Mouse (Mus musculus) T-helper 1 cell (primary cell): Measurements from ENCODE around the gene Whrn.

Source experiments
- in situ Hi-C: fragments of 300-600 bp; cut with MboI, MseI; formaldehyde crosslinking; loops from one replicate; pipeline ENCODE4 v1.15.1; 2025; ENCODE audit warnings: high pct_unique_total_duplicates

The Whrn gene

DNA sequence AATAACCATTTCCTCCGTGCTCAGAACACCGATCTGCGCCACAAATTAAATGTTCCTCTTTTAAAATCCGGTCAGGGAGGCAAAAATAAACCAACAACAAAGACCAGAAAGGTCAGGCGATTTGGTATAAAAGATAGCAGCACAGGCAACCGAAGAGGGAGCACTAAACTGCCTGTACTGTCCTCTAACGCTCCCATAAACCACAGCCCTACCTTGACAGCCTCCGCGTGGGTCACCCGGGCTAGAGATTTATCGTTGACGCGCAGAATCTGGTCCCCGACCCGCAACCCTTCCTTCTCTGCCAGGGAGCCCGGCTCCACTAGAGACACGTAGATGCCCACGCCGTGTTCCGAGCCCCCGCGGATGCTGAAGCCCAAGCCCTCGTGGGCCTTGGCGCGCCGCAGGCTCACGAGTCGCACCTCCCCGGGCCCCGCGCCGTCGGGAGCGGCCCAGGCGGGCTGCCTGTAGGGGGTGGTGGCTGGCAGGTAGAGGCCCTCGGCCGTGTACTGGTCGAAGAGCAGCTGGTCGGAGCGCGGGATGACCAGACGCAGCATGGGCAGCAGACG is 1.3 kb downstream of the Whrn start:
- in situ Hi-C loops, result no loop called here

DNA sequence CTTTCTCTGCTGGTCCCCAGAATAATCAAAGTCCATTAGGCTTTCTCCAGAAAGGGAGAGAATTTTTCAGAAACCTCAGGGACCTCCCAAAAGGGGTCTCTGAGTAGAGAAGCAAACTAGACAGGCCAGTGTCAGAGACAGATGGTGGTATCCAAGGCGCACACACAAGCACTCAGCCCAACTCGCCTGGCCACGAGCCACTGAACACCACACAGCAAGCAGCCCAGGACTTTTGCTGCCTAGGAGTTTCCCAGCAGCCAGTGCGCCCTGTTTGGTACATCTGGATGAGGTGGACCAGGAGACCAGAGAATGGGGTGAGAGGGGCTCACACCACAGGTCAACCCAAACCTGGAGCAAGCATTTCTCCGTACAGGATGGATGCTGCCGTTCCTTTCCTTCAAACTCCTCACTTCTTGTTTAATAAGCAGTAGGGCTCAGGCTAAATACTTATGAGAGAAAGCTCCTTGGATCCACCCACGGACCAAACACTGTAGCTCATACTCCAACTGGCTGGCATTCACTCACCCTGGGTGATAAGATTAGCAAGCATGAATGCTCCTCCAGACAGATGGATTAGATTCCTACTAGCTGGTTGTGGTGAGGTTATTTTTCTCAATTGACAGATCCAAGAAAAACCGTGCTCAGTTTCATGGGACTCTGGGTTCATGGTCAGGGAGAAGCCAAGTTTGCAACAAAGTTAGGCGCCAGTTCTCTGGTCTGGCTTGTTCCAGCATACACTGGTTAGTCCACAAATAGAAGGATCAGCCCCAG is 2.3 kb downstream of the Whrn start:
- in situ Hi-C loops, result no loop called here

- in situ Hi-C loops, result no loop called here
Observed at GRCm38 (mm10) chr4:63491521-63491920, 4.3 kb downstream of the Whrn start.

DNA sequence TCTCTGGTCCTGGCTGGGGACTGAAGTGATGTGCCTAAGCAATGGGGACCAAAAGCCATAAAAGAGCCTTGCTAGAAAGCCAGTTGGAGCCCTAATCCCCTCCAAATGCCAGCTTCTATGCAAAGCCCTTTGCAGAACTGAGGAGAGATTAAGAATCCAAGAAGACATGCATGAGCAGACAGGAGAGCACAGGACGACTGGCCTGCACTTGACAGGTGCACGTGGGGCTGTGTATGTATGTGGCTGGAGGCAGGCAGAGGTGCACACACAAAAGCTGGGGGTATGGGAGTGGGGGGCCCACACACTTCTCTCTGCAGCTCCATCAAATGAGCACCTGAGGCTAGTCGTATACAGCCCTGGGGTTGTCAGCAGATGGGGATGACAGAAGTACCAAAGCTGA is 5.6 kb downstream of the Whrn start:
- in situ Hi-C loops, result no loop called here

GRCm38 (mm10) chr4:63489676-63490075 is 6.1 kb downstream of the Whrn start:
- in situ Hi-C loops, result loop anchor here (10.0 kb wide), 1 partner anchor 75 kb away; no protein-coding TSS in a partner anchor

DNA sequence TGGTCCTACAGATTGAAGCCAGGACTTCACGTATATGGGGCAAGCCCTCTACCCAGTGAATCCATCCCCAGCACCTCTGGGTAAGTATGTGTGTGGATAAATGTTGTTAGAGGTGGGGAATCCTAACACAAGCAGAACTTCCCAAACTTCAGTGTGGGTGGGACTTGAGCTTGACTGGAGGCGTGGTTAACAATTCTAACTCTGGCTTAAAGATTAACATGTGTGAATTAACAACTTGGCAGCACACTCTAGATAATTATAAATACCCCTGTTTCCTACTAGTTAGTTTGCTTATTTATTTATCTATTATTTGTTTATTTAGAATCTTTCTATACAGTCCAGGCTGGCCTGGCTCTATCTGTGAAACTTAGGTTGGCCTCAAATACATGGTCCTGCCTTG is 7.9 kb downstream of the Whrn start:
- in situ Hi-C loops, result loop anchor here (10.0 kb wide), 1 partner anchor 73 kb away; no protein-coding TSS in a partner anchor

GRCm38 (mm10) chr4:63487256-63487655 is 8.5 kb downstream of the Whrn start:
- in situ Hi-C loops, result loop anchor here (10.0 kb wide), 1 partner anchor 72 kb away; no protein-coding TSS in a partner anchor

DNA sequence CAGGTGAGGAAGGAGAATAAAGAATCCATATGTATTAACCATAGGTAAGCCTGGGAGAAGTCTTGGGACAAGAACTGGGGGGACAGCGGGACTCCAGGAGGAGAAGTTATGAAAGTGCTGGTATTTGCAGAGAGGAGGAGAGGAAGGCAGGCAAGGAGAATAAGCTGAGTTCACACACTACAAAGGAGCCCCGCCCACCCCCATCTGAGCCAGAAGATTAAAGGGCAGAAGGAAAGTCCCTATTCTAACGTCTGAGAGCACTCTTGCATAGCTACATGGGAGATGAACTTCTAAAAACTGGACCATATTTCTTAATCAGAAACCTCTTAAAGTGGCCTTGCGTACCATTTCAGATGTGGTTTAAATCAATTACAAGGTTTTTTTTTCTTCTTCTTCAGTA is 9.3 kb downstream of the Whrn start:
- in situ Hi-C loops, result loop anchor here (10.0 kb wide), 1 partner anchor 72 kb away; no protein-coding TSS in a partner anchor

DNA sequence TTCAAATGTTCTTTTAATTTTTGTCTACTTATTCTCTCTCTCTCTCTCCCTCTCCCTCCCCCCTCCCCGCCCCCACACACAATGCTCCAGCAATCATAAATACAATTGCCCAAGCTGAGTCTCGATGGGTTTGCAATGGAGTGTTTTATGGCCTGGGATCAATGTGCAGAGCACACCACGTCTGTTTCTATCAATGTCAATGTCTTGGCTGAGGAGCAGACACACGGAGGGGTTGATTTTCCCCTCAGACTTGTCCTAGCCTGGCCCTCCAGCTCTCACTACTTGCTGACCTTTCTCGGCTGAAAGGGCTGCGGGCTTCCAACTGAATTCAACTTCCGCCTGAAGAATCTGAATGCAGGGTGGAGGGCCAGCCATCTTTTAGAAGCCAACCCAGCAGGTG is 12.1 kb downstream of the Whrn start:
- in situ Hi-C loops, result loop anchor here (10.0 kb wide), 1 partner anchor 69 kb away; no protein-coding TSS in a partner anchor

DNA sequence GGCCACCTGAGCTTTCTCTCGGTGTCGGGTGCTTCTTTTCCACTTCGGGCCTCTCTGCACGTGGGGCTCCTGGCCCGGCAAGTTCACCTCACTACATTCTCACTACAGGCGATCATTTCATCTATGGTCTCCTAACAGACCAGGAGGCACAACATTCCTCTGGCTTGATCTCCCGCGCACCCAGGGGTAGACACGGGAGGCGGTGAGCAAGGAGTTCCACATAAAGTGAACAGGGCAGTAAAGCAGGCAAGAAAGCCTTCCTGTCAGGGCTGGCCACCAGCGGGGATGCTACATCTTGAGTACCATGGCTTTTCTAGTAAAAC is 15.0 kb downstream of the Whrn start:
- in situ Hi-C loops, result loop anchor here (10.0 kb wide), 1 partner anchor 66 kb away; no protein-coding TSS in a partner anchor

DNA sequence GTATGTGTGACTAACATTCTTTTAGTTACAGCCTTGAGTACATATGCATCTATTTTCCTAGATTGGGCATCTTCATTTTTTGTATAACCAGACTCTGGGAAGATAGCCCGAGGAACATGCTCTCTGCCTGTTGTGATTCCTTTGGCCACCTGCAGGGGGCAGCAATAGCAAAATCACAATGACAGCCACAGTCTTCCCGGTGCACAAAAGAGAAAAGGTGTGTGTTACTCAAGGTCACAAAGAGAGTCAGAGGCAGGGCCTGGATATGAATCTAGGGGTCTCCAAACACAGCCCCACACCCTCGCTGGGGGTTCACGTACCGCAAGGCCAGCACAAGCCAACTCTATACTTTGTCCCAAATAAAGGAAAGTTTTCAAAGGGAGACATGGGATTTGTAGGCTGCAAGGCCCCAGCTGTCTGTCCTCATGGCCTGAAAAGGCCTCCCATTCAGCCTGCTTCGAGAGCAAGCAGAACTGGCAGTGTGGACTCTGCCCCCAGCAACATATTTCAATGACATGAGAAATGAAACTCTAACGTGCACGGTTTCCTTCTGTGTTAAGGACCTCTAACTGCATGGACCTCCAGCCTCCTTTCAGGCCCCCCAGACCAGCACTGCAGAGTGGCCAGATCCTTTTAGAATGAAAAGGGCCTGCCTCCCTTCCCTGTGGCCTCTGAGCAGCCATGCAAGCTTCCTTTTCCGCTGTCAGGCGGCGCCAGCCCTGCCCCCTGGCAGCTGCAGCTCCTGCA is 15.5 kb downstream of the Whrn start:
- in situ Hi-C loops, result loop anchor here (10.0 kb wide), 1 partner anchor 65 kb away; no protein-coding TSS in a partner anchor

GRCm38 (mm10) chr4:63478036-63478435 is 17.8 kb downstream of the Whrn start:
- in situ Hi-C loops, result no loop called here

GRCm38 (mm10) chr4:63476891-63477290 is 18.9 kb downstream of the Whrn start:
- in situ Hi-C loops, result no loop called here

DNA sequence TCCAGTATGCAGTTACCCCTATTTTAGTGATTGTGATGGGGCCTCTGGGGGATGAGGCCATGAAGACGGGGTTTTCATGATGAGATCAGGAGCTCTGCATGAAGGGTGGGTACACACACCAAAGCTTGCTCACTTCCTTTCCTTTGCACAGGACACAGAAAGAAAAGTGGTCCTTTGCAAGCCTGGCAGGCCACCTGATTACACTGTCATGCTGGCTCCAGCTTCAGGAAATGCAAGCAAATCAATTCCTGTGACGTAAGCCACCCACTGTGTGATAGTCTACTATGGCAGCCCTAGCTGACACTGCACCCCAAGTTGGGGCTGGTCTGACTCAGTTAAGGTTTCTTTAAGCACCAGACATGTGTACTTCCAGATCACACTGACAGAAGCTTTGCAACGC is 20.6 kb downstream of the Whrn start:
- in situ Hi-C loops, result no loop called here

GRCm38 (mm10) chr4:63474439-63474838 is 21.4 kb downstream of the Whrn start:
- in situ Hi-C loops, result no loop called here

DNA sequence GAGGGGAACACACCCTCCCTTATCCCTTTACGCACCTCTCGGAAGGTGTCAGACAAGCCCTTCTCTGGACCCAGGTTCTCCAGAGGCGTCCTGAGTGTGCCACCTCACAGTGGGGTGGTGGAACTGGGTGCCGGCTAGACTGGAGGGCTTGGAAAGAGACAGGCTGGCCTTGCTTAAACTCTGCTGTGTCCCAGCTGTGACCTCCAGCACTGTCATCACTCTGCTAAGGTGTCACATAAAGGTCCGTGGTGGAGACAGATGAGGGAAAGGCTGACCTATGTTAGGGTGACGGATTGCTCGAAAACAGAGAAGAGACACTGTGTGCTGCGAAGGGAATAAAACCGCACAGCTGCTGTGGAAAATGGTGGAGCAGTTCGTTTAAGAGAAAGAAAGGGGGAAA is 28.5 kb downstream of the Whrn start:
- in situ Hi-C loops, result no loop called here

- in situ Hi-C loops, result no loop called here
Observed at GRCm38 (mm10) chr4:63466192-63466591, 29.6 kb downstream of the Whrn start.

DNA sequence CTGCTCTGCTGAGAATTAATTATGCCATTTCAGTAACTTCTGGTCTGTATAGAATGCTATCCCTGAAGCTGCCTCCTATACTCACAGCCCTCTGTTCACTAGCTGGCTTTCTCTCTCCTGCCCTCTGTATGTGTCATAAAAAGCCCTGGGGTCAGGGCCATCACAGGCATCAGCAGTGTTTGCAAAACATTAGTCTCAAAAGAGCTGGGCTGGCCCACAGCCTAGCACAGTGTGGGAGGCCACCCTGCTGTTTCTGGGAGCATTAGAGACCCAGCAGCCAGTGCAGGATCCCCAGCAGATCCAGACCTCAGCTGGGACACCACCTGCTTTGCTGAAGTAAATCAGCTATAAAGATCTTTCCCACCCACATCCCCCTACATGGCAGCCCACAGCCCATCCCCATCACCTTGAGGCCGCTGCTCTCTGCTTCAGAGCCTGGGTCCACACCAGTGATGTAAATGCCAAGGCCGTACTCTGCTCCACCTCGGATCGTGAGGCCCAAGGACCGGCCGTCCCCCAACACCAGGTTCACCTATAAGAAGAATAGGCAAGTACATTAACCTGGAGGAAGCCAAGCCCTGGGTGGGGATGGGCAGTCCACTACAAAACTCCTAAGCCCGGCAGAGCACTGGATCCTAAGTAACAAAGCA is 34.8 kb downstream of the Whrn start:
- in situ Hi-C loops, result no loop called here

DNA sequence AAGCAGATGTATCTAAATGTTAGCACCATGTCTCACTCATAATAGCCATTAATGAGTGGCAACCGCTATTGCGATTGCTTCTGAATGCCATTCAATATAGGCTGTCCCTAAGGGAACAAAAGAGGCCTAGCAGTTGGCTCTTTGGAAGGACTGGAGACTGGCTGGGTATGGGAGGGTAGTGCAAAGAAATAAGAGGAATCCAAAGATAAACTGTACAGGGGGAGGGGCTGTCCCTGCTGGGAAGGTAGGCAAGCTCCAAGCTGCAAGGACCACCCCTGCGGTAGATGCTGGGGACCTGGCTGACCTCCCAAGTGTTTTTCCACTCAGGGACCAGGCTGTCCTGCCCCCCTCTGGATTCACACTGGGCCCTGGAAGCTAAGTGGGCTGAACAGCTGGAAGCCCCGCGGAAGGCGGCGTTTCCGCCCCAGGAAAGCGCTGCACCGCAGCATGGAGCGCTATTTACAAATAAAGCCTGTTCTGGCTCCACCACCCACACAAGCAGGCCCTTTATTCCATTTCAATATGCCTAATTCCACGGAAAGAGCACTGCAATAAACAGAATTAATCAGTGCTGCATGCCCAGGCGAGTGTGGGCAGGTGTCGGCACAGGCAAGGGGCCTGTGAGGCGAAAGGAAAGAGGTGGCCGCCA is 36.5 kb downstream of the Whrn start:
- in situ Hi-C loops, result no loop called here

GRCm38 (mm10) chr4:63456547-63456946 is 39.2 kb downstream of the Whrn start:
- in situ Hi-C loops, result no loop called here

DNA sequence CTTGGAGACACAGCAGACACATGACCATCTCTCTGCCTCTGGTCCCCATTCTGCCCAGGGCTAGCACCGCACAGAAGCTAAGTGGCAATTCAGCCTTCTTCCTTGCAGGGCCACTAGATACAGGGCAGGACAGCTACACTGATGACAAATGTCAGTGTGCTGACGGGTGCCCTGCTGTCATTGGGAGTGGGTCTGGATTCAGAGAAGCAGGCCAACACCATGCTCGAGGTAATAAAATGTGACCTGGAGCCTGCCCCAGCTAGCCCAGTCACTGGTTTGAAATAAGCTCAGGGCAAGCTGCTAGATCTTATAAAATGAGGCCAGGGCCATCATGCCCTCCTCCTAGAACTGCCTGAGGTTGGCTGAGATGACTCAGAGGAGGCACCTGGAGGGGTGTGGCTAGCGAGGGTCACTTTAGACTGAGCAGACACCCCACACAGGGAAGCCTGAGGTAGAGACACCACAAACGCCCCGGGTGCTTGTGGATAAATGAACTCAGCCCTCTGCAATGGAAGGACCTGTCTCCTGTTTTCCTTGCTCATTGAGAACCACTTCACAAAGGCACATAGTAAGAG is 41.8 kb downstream of the Whrn start:
- in situ Hi-C loops, result no loop called here
